Mouse (Mus musculus): Measurements from ENCODE around the gene Olfr1039.
"Not testable (repeated sequence)": the region's sequence is repeated elsewhere in the genome, so short reads cannot be mapped to it uniquely, and the experiment has no call there.

The Olfr1039 gene

DNA sequence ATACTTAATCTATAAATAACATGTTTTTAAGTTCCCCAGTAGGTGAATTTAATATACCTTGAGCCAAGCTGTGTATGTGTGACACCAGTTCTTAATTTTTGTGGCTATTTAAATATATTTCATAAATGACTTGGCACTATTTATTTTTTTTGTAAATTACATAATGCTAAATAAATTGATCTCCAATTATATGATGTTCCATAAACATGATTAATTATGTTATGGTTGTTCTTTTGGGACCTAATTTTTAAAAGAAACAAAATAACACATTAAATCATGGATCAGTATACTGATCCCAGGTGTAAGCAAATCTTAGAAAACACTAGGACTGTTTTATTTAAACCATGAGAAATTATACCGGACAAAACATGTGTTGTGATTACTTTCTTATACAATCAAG lies at the start of gene Olfr1039:
TSS of gene Olfr1039 (minus strand) at position 101 of the 400 bp plus-strand sequence.
- DNase-seq (ENCODE audit: low spot score), result no peak

DNA sequence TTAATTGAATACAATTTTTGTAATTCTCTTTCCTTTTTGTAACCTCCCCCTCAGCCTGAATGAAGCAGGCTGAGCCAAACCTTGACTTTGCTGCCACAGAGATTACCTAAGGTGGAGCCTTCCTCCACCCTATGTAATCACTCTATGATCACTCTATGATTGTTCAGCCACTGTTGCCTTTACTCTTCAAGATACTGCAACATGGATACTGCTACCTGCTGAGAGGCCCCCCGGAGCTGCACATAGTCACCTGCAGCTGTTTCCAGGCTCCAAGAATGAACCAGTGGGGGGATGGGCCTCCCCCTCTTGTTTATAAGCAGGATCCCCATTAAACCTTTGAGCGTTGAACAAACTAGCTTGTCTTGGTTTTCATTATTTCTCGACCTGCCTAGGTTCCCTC lies 44.2 kb upstream of the Olfr1039 start:
- no peak for DNase-seq (ENCODE audit: low spot score)

DNA sequence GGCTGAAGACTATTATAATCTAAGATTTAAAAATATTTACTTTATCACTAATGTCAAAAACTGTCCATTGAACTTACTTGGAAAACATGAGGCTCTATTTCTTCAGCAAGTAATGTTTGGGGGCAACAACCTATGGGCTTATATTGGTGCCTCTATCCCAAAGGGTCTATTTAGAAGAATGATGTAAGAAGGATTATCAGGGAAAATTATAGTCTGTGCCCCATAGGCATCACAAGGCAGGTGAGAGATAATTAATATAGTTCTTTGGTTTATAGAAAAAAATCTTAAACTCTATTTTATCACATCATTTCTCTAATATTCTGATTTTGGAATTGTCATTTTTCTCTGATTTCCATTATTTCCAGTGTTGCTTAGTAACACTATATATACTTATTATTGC lies 42.0 kb upstream of the Olfr1039 start, which contains the start of gene Olfr1044:
TSS of gene Olfr1044 (minus strand) at position 101 of the 400 bp plus-strand sequence.
- DNase-seq (ENCODE audit: low spot score), result no peak

DNA sequence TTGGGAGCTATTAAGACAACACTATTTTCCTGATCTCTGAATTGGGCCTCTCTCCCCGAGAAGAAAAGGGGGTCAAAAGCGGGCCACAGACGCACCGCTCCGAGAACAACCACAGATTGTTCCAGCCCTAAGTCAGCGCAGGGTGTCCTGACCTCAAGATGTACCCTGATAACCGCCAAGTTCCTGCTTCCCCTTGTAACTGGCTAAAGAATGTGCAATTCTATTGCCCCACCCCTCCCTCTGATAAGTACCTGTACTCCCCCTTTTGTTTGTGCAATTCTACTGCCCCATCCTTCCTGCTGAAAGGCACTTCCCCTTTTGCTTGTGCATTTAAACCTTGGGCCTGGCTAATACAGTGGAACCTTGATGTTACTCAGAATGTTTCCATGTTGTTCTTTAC lies 39.7 kb upstream of the Olfr1039 start:
- DNase-seq (ENCODE audit: low spot score), result not testable (repeated sequence)

DNA sequence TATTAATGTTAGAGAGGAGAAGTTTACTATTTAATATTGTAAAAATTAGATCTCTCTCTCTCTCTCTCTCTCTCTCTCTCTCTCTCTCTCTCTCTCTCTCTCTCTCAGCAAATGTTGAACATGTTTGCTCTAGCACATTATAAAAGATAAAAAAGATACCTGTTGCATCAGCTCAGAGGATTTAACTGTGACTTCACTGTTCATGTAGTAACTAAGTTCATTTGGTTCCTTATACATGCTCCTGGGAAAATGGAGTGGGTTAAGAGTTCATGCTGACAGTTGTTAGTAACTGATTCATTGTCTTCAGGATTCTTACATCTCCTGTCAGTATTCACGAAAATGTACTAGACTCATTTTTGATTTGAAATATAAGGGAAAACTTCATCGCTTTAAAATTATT lies 31.7 kb upstream of the Olfr1039 start, which contains the start of gene Olfr1043:
TSS of gene Olfr1043 (minus strand) at position 101 of the 400 bp plus-strand sequence.
- DNase-seq (ENCODE audit: low spot score), result no peak

DNA sequence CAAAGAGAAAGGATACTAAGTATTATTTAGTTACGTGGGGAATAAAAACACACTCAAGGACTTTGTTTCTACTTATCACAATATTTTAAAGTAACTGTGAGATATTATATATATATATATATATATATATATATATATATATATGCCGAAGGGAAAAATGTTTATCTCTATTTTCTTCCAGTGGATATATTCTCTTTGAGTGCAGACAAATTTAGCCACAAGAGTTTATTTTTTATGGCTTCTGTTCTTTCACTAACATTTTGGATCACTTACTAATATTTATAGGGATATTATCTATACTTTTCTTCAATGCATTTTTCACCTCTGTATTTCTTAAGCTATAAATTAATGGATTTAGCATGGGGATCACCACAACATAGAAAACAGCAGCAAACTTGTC lies 26.0 kb upstream of the Olfr1039 start, which contains the start of gene Olfr1042:
TSS of gene Olfr1042 (minus strand) at position 101 of the 400 bp plus-strand sequence.
- DNase-seq (ENCODE audit: low spot score), result no peak

DNA sequence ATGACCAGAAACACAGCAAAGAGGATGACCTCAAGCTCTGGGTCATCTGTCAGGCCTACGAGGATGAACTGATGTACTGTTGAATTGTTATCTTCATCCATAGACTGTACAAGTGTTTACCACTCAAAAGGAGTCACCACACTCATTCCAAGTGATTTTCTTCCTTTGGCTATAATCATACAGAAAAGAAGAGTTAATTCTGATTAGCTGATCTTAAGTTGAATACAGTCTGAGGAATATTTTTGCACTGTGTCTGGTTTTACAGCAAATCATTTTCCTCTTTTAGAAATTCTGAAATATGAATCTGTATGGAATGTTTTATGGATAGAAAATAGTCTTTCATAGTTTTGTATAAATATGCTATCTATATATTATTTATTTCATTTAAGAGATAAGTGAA lies 10.9 kb upstream of the Olfr1039 start, which contains the start of gene Olfr1040:
TSS of gene Olfr1040 (minus strand) at position 101 of the 400 bp plus-strand sequence.
- DNase-seq (ENCODE audit: low spot score), result no peak

DNA sequence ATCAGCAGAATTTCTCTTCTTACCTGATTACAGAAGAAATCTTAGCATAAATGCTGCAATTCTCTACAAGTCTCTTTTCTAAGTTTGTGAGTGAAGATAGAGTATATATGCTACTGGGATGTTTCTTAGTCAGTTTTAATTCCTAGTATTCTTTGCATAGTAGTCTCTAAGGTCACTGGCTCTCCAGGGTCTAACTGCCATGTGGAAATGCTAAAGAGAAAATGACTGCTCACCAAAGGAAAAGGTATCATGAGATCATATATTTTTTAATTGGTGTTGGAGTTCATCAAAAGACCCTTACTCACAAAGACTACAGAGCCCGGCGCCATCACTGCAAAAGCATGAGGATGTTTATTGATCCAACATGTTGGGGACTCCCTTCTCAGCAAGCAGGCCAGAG lies 48.4 kb downstream of the Olfr1039 start, which contains the start of gene Olfr1037:
TSS of gene Olfr1037 (minus strand) at position 101 of the 400 bp plus-strand sequence.
- DNase-seq (ENCODE audit: low spot score), result no peak

DNA sequence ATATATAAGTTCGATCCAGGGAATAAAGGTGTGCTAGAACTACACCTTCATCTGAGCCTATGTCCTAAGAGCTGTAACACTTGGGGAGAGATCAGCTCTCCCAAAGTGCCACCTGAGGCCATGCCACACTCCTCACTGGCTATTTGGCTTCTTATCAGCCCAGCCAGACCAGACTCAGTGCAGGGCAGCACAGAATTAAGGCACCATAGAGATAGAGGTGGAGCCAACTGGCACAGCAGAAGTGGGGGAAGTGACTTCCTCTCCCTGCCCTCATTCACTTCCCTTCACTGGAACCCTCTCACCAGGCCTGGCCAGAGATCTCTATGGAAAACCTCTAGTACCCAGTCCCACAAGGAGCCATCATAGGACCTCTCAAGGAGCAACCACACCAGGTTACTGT lies 55.2 kb downstream of the Olfr1039 start:
- not testable (repeated sequence) for DNase-seq (ENCODE audit: low spot score)
